Mouse (Mus musculus) megakaryocyte-erythroid progenitor cell, adult 5-6 weeks (primary cell): Measurements from ENCODE around the gene Fxyd3. TPM values are rescaled to one million over a fixed set of nuclear protein-coding genes. Genes with fewer than 3 reads are reported as not detected.

Experiments
- ATAC-seq: replicated peaks from 2 replicates; pipeline ENCODE4 v1.8.0; 2016; ENCODE audit warnings: mild to moderate bottlenecking, inconsistent platforms; ENCODE audit not compliant: severe bottlenecking, poor library complexity, low FRiP score, low TSS enrichment
- total RNA-seq, 2 experiments: library from RNA; stranded (forward) in 1 of 2; stranded (reverse) in 1 of 2; fragments of 200-1000, 215-1000 nt in 1 of 2; fragments of >200 nt in 1 of 2; fragmentation: Nextera tagmentation in 1 of 2; gene quantifications; 2 replicates each; pipeline ENCODE4 v1.2.3; 2014 to 2017

Fxyd3 gene
- total RNA-seq, 2 experiments from 2014 or later: not detected

- no peak for ATAC-seq
Measured at GRCm38 (mm10) chr7:31052636-31053434, 23.7 kb downstream of the Fxyd3 start.

GRCm38 (mm10) chr7:31052251-31052635 lies 24.3 kb downstream of the Fxyd3 start:
- ATAC-seq: no peak

- no peak for ATAC-seq
Measured at GRCm38 (mm10) chr7:31051321-31052021, 25.0 kb downstream of the Fxyd3 start, which contains the start of gene Fxyd7. Gene Fxyd7, minus strand, starts transcription at chr7:31051467.

- ATAC-seq: no peak
Measured at GRCm38 (mm10) chr7:31050921-31051320, 25.6 kb downstream of the Fxyd3 start.

- ATAC-seq: no peak
Measured at GRCm38 (mm10) chr7:31050487-31050886, 26.0 kb downstream of the Fxyd3 start.

GRCm38 (mm10) chr7:31049846-31050281 lies 26.6 kb downstream of the Fxyd3 start:
- no peak for ATAC-seq

- ATAC-seq: no peak
Measured at GRCm38 (mm10) chr7:31049135-31049845, 27.2 kb downstream of the Fxyd3 start.

GRCm38 (mm10) chr7:31042431-31042910 lies 34.0 kb downstream of the Fxyd3 start, which contains the start of gene Fxyd5:
Gene Fxyd5, minus strand, starts transcription at chr7:31042481.
- no peak for ATAC-seq

- ATAC-seq: 0 out of 2 replicates have a peak, but pooled peaks have one; percentile 30
Measured at GRCm38 (mm10) chr7:31041662-31042315, 34.7 kb downstream of the Fxyd3 start.

- no peak for ATAC-seq
Measured at GRCm38 (mm10) chr7:31041023-31041407, 35.5 kb downstream of the Fxyd3 start.

GRCm38 (mm10) chr7:31040281-31041022 lies 36.1 kb downstream of the Fxyd3 start:
- ATAC-seq: no peak

GRCm38 (mm10) chr7:31039011-31039410 lies 37.5 kb downstream of the Fxyd3 start:
- no peak for ATAC-seq

GRCm38 (mm10) chr7:31037675-31038074 lies 38.8 kb downstream of the Fxyd3 start:
- ATAC-seq: no peak

- ATAC-seq: peak; percentile 41; the same call in 1 of the 2 replicates
Measured at GRCm38 (mm10) chr7:31036917-31037316, 39.6 kb downstream of the Fxyd3 start.

- no peak for ATAC-seq
Measured at GRCm38 (mm10) chr7:31035291-31035690, 41.2 kb downstream of the Fxyd3 start.

- ATAC-seq: peak; percentile 56
Measured at GRCm38 (mm10) chr7:31034789-31035188, 41.7 kb downstream of the Fxyd3 start.

- ATAC-seq: peak; percentile 23; the same call in 1 of the 2 replicates
Measured at GRCm38 (mm10) chr7:31033409-31034165, 42.9 kb downstream of the Fxyd3 start.

GRCm38 (mm10) chr7:31031731-31032130 lies 44.8 kb downstream of the Fxyd3 start:
- ATAC-seq: no peak
